Mouse (Mus musculus): Measurements from ENCODE around the gene Ccdc36. TPM values are rescaled to one million over a fixed set of nuclear protein-coding genes. Genes with fewer than 3 reads are reported as not detected.

Ccdc36 gene
- total and polyA plus RNA-seq, 3 experiments, result not detected

GRCm38 (mm10) chr9:108469845-108470244, 41.6 kb upstream of the Ccdc36 start:
- no peak for TF ChIP-seq MAFK (IDR thresholded peaks at IDR 0.05; ENCODE audit: borderline replicate concordance, low read depth, low read length)
- TF ChIP-seq RCOR1 (IDR thresholded peaks at IDR 0.05; ENCODE audit: low read depth, low read length), result no peak
- TF ChIP-seq ETS1 (IDR thresholded peaks at IDR 0.05; ENCODE audit: low read depth, low read length), result no peak
- TF ChIP-seq ZC3H11A (IDR thresholded peaks at IDR 0.05; ENCODE audit: low read depth, low read length), result no peak
- no peak for TF ChIP-seq MAX (IDR thresholded peaks at IDR 0.05; ENCODE audit: low read length)
- no peak for TF ChIP-seq ZNF384 (IDR thresholded peaks at IDR 0.05; ENCODE audit: low read depth, low read length)
- Histone ChIP-seq H3K27ac (ENCODE audit: control insufficient read depth, low read depth, low read length) (no peak overlapping the region), H3K4me3 (ENCODE audit: control insufficient read depth in 1 of 2, insufficient read depth in 1 of 2, low read depth in 2 of 2, low read length in 2 of 2) (no peak overlapping the region), H3K36me3 (ENCODE audit: control insufficient read depth in 1 of 2, insufficient read depth in 2 of 2, low read length in 2 of 2) (no peaks in the 10 kb centered on the region), H3K9me3 (replicated peaks; ENCODE audit: insufficient read depth, low read length) (no peaks in the 10 kb centered on the region), H3K9ac (ENCODE audit: control insufficient read depth, low read depth, low read length, poor library complexity, severe bottlenecking) (no peak overlapping the region), H3K4me1 (ENCODE audit: control insufficient read depth in 1 of 2, insufficient read depth in 2 of 2, low read length in 2 of 2) (no peaks in the 10 kb centered on the region), H3K79me2 (ENCODE audit: control insufficient read depth, insufficient read depth, low read length, poor library complexity) (no peaks in the 10 kb centered on the region), H3K27me3 (ENCODE audit: control insufficient read depth in 1 of 2, insufficient read depth in 2 of 2, low read length in 2 of 2) (no peaks in the 10 kb centered on the region)
- DNase-seq (ENCODE audit: low read depth, low spot score), result no peak

GRCm38 (mm10) chr9:108469430-108469829, 41.1 kb upstream of the Ccdc36 start:
- DNase-seq (ENCODE audit: low read depth, low spot score), result no peak
- no peak for TF ChIP-seq POLR2AphosphoS5 (IDR thresholded peaks at IDR 0.05; ENCODE audit: borderline replicate concordance, low read depth, low read length)
- no peaks in the 10 kb centered on the region for H3K36me3 ChIP-seq (ENCODE audit: control insufficient read depth in 1 of 2, insufficient read depth in 2 of 2, low read length in 2 of 2)
- H3K9ac ChIP-seq (ENCODE audit: control insufficient read depth, low read depth, low read length, poor library complexity, severe bottlenecking), result no peak overlapping the region
- no peaks in the 10 kb centered on the region for H3K9me3 ChIP-seq (replicated peaks; ENCODE audit: insufficient read depth, low read length)
- H3K27me3 ChIP-seq (ENCODE audit: control insufficient read depth in 1 of 2, insufficient read depth in 2 of 2, low read length in 2 of 2), result no peaks in the 10 kb centered on the region
- no peaks in the 10 kb centered on the region for H3K79me2 ChIP-seq (ENCODE audit: control insufficient read depth, insufficient read depth, low read length, poor library complexity)
- no peak overlapping the region for H3K27ac ChIP-seq (ENCODE audit: control insufficient read depth, low read depth, low read length)
- H3K4me1 ChIP-seq (ENCODE audit: control insufficient read depth in 1 of 2, insufficient read depth in 2 of 2, low read length in 2 of 2), result no peaks in the 10 kb centered on the region
- H3K4me3 ChIP-seq (ENCODE audit: control insufficient read depth in 1 of 2, insufficient read depth in 1 of 2, low read depth in 2 of 2, low read length in 2 of 2), result no peak overlapping the region

GRCm38 (mm10) chr9:108466219-108466618, 37.9 kb upstream of the Ccdc36 start:
- H3K27ac ChIP-seq (ENCODE audit: control insufficient read depth, low read depth, low read length), result no peak overlapping the region
- peaks cover 0 to 5% of the 10 kb centered on the region in 2 experiments; a peak in 2 of 4 replicates for H3K36me3 ChIP-seq (ENCODE audit: control insufficient read depth in 1 of 2, insufficient read depth in 2 of 2, low read length in 2 of 2)
- H3K79me2 ChIP-seq (ENCODE audit: control insufficient read depth, insufficient read depth, low read length, poor library complexity), result peaks cover 8% of the 10 kb centered on the region
- TF ChIP-seq MAZ (IDR thresholded peaks at IDR 0.05; ENCODE audit: low read depth, low read length) (no peak), E2F4 (IDR thresholded peaks at IDR 0.05; ENCODE audit: borderline replicate concordance, low read depth, low read length) (no peak), NRF1 (IDR thresholded peaks at IDR 0.05; ENCODE audit: insufficient read depth, low read depth, low read length, poor library complexity, severe bottlenecking) (no peak), TAL1 (IDR thresholded peaks at IDR 0.05; ENCODE audit: low read length) (no peak), TBP (IDR thresholded peaks at IDR 0.05; ENCODE audit: low read depth, low read length) (no peak), USF2 (IDR thresholded peaks at IDR 0.05; ENCODE audit: borderline replicate concordance in 1 of 2, insufficient read depth in 1 of 2, low read depth in 1 of 2, low read length in 2 of 2) (no peak), TCF12 (IDR thresholded peaks at IDR 0.05; ENCODE audit: low read depth, low read length) (no peak), ETS1 (IDR thresholded peaks at IDR 0.05; ENCODE audit: low read depth, low read length) (no peak), ZKSCAN1 (IDR thresholded peaks at IDR 0.05; ENCODE audit: low read depth, low read length) (no peak), NELFE (IDR thresholded peaks at IDR 0.05; ENCODE audit: low read depth, low read length) (no peak), MAFK (IDR thresholded peaks at IDR 0.05; ENCODE audit: borderline replicate concordance, low read depth, low read length) (no peak), ZMIZ1 (IDR thresholded peaks at IDR 0.05; ENCODE audit: low read depth, low read length) (no peak), GATA1 (IDR thresholded peaks at IDR 0.05; ENCODE audit: low read depth, low read length) (no peak)
- H3K4me1 ChIP-seq (ENCODE audit: control insufficient read depth in 1 of 2, insufficient read depth in 2 of 2, low read length in 2 of 2), result peaks cover 0 to 5% of the 10 kb centered on the region in 2 experiments; a peak in 2 of 4 replicates
- H3K9ac ChIP-seq (ENCODE audit: control insufficient read depth, low read depth, low read length, poor library complexity, severe bottlenecking), result no peak overlapping the region
- no peaks in the 10 kb centered on the region for H3K9me3 ChIP-seq (replicated peaks; ENCODE audit: insufficient read depth, low read length)
- no peaks in the 10 kb centered on the region for H3K27me3 ChIP-seq (ENCODE audit: control insufficient read depth in 1 of 2, insufficient read depth in 2 of 2, low read length in 2 of 2)
- H3K4me3 ChIP-seq (ENCODE audit: control insufficient read depth in 1 of 2, insufficient read depth in 1 of 2, low read depth in 2 of 2, low read length in 2 of 2), result no peak overlapping the region
- DNase-seq (ENCODE audit: low read depth, low spot score), result no peak
